Mouse (Mus musculus): Measurements from ENCODE around the gene Nkapd1. TPM values are rescaled to one million over a fixed set of nuclear protein-coding genes. Genes with fewer than 3 reads are reported as not detected.

Nkapd1 gene
- total and polyA plus RNA-seq, 3 experiments = 10.4 to 20.2 TPM; not detected in 1

DNA sequence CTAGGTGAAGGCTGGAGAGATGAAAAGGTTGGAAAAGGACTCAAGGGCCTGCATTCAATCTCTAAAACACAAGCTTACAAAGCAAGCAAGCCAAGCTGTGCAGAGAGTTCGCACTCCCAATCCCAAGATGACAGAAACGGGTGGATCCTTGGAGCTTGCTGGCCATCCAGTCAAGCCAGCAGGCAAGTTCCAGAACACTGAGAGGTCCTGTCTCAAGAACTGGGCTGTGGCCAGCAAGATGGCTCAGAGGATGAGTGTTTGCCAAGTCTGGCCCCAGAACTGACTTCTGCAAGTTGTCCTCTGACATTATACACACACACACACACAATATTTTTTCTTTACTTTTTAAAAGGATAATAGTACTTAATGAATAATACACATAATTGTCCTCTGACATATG is 49.4 kb downstream of the Nkapd1 start:
- no peak overlapping the region for H3K9ac ChIP-seq (ENCODE audit: control insufficient read depth, low read depth, low read length, poor library complexity, severe bottlenecking)
- DNase-seq (ENCODE audit: low read depth, low spot score) = no peak
- no peaks in the 10 kb centered on the region for H3K9me3 ChIP-seq (replicated peaks; ENCODE audit: insufficient read depth, low read length)
- H3K36me3 ChIP-seq (ENCODE audit: control insufficient read depth in 1 of 2, insufficient read depth in 2 of 2, low read length in 2 of 2) = no peaks in the 10 kb centered on the region
- no peak overlapping the region for H3K4me3 ChIP-seq (ENCODE audit: control insufficient read depth in 1 of 2, insufficient read depth in 1 of 2, low read depth in 2 of 2, low read length in 2 of 2)
- no peaks in the 10 kb centered on the region for H3K4me1 ChIP-seq (ENCODE audit: control insufficient read depth in 1 of 2, insufficient read depth in 2 of 2, low read length in 2 of 2)
- no peaks in the 10 kb centered on the region for H3K79me2 ChIP-seq (ENCODE audit: control insufficient read depth, insufficient read depth, low read length, poor library complexity)
- no peaks in the 10 kb centered on the region; a peak in 2 of 4 replicates for H3K27me3 ChIP-seq (ENCODE audit: control insufficient read depth in 1 of 2, insufficient read depth in 2 of 2, low read length in 2 of 2)
- H3K27ac ChIP-seq (ENCODE audit: control insufficient read depth, low read depth, low read length) = no peak overlapping the region
- no peak for TF ChIP-seq TAL1 (IDR thresholded peaks at IDR 0.05; ENCODE audit: low read length)
- TF ChIP-seq MEF2A (IDR thresholded peaks at IDR 0.05; ENCODE audit: extremely low read depth, insufficient replicate concordance, low read depth, low read length, poor library complexity, severe bottlenecking) = no peak
- TF ChIP-seq POLR2AphosphoS2 (IDR thresholded peaks at IDR 0.05; ENCODE audit: low read length) = no peak
- no peak for TF ChIP-seq NRF1 (IDR thresholded peaks at IDR 0.05; ENCODE audit: insufficient read depth, low read depth, low read length, poor library complexity, severe bottlenecking)
- no peak for TF ChIP-seq USF1 (IDR thresholded peaks at IDR 0.05; ENCODE audit: low read depth, low read length)
- TF ChIP-seq GABPA (IDR thresholded peaks at IDR 0.05; ENCODE audit: low read depth, low read length) = no peak
- no peak for TF ChIP-seq EP300 (IDR thresholded peaks at IDR 0.05; ENCODE audit: low read depth in 1 of 2, low read length in 2 of 2)
- TF ChIP-seq ELF1 (IDR thresholded peaks at IDR 0.05; ENCODE audit: low read depth, low read length) = no peak
- no peak for TF ChIP-seq RAD21 (IDR thresholded peaks at IDR 0.05; ENCODE audit: low read depth, low read length)
- TF ChIP-seq SIN3A (IDR thresholded peaks at IDR 0.05; ENCODE audit: low read length) = no peak
- TF ChIP-seq ETS1 (IDR thresholded peaks at IDR 0.05; ENCODE audit: low read depth, low read length) = no peak

DNA sequence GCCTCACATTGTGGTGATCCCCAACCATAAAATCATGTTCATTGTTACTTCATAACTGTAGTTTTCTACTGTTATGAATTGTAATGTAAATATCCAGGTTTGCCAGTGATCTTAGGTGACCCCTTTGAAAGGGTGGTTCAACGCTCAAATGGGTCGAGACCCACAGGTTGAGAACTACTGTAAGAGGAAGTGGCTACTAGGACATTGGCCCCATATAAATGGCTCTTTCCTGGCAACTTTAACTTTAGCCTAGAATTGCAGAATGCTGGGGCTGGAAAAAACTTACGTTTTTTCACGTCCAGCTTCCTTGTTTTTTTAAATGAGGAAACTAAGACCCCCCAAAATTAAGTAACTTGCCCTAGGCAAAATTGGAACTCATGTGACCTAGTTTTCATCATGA is 49.9 kb downstream of the Nkapd1 start:
- TF ChIP-seq ZMIZ1 (IDR thresholded peaks at IDR 0.05; ENCODE audit: low read depth, low read length) = no peak
- no peak for TF ChIP-seq MXI1 (IDR thresholded peaks at IDR 0.05; ENCODE audit: low read depth, low read length)
- TF ChIP-seq NELFE (IDR thresholded peaks at IDR 0.05; ENCODE audit: low read depth, low read length) = no peak
- TF ChIP-seq CTCF (IDR thresholded peaks at IDR 0.05 in 2 of 3, conservative IDR thresholded peaks at IDR 0.05 in 1 of 3; ENCODE audit: control insufficient read depth in 1 of 3, insufficient read depth in 1 of 3, low read depth in 2 of 3, low read length in 3 of 3, poor library complexity in 1 of 3, severe bottlenecking in 1 of 3) = no peak
- no peak for TF ChIP-seq E2F4 (IDR thresholded peaks at IDR 0.05; ENCODE audit: borderline replicate concordance, low read depth, low read length)
- no peak for TF ChIP-seq KAT2A (conservative IDR thresholded peaks at IDR 0.05; ENCODE audit: low read depth, low read length)
- TF ChIP-seq MAFK (IDR thresholded peaks at IDR 0.05; ENCODE audit: borderline replicate concordance, low read depth, low read length) = no peak
- TF ChIP-seq TBP (IDR thresholded peaks at IDR 0.05; ENCODE audit: low read depth, low read length) = no peak
- no peak for TF ChIP-seq NRF1 (IDR thresholded peaks at IDR 0.05; ENCODE audit: insufficient read depth, low read depth, low read length, poor library complexity, severe bottlenecking)
- TF ChIP-seq GATA1 (IDR thresholded peaks at IDR 0.05; ENCODE audit: low read depth, low read length) = no peak
- no peak for TF ChIP-seq RAD21 (IDR thresholded peaks at IDR 0.05; ENCODE audit: low read depth, low read length)
- no peak for TF ChIP-seq ZNF384 (IDR thresholded peaks at IDR 0.05; ENCODE audit: low read depth, low read length)
- no peak for TF ChIP-seq MYB (IDR thresholded peaks at IDR 0.05; ENCODE audit: low read depth, low read length)
- no peak for TF ChIP-seq CHD1 (IDR thresholded peaks at IDR 0.05; ENCODE audit: low read depth, low read length)
- no peak for TF ChIP-seq ELF1 (IDR thresholded peaks at IDR 0.05; ENCODE audit: low read depth, low read length)
- no peak for TF ChIP-seq UBTF (IDR thresholded peaks at IDR 0.05; ENCODE audit: borderline replicate concordance, insufficient read depth, low read depth, low read length)
- TF ChIP-seq JUND (IDR thresholded peaks at IDR 0.05; ENCODE audit: low read depth, low read length) = no peak
- TF ChIP-seq MAZ (IDR thresholded peaks at IDR 0.05; ENCODE audit: low read depth, low read length) = no peak
- no peak for TF ChIP-seq EP300 (IDR thresholded peaks at IDR 0.05; ENCODE audit: low read depth in 1 of 2, low read length in 2 of 2)
- TF ChIP-seq RCOR1 (IDR thresholded peaks at IDR 0.05; ENCODE audit: low read depth, low read length) = no peak
- Histone ChIP-seq H3K4me1 (ENCODE audit: control insufficient read depth in 1 of 2, insufficient read depth in 2 of 2, low read length in 2 of 2) (no peaks in the 10 kb centered on the region), H3K79me2 (ENCODE audit: control insufficient read depth, insufficient read depth, low read length, poor library complexity) (no peaks in the 10 kb centered on the region), H3K27me3 (ENCODE audit: control insufficient read depth in 1 of 2, insufficient read depth in 2 of 2, low read length in 2 of 2) (no peaks in the 10 kb centered on the region; a peak in 3 of 4 replicates), H3K9me3 (replicated peaks; ENCODE audit: insufficient read depth, low read length) (no peaks in the 10 kb centered on the region), H3K27ac (ENCODE audit: control insufficient read depth, low read depth, low read length) (no peak overlapping the region), H3K36me3 (ENCODE audit: control insufficient read depth in 1 of 2, insufficient read depth in 2 of 2, low read length in 2 of 2) (no peaks in the 10 kb centered on the region), H3K9ac (ENCODE audit: control insufficient read depth, low read depth, low read length, poor library complexity, severe bottlenecking) (no peak overlapping the region), H3K4me3 (ENCODE audit: control insufficient read depth in 1 of 2, insufficient read depth in 1 of 2, low read depth in 2 of 2, low read length in 2 of 2) (no peak overlapping the region)
- no peak for DNase-seq (ENCODE audit: low read depth, low spot score)
